Mouse (Mus musculus): ENCODE measurements around the gene Qsox2. TPM values are rescaled to one million over a fixed set of nuclear protein-coding genes. Genes with fewer than 3 reads are reported as not detected.

The Qsox2 gene
- polyA plus RNA-seq, 1 experiment from 2014 or later, result 26.1 TPM

- WGBS, result 16% methylated on average over 3 of the region's 3 CpGs
- Histone ChIP-seq H3K27ac (no peak overlapping the region), H3K27me3 (replicated peaks) (no peaks in the 10 kb centered on the region), H3K9ac (no peak overlapping the region), H3K4me1 (no peaks in the 10 kb centered on the region), H3K4me3 (replicated peaks) (no peak overlapping the region), H3K36me3 (peaks cover 49% of the 10 kb centered on the region), H3K9me3 (no peaks in the 10 kb centered on the region), H3K4me2 (no peak overlapping the region)
- no peak for ATAC-seq (ENCODE audit: insufficient read depth, low FRiP score, low read depth)
Measured at GRCm38 (mm10) chr2:26214526-26214925, 22.8 kb downstream of the Qsox2 start.

GRCm38 (mm10) chr2:26209566-26209965 lies 27.8 kb downstream of the Qsox2 start:
- Histone ChIP-seq H3K27me3 (replicated peaks) (peaks cover 35% of the 10 kb centered on the region), H3K36me3 (peaks cover 30% of the 10 kb centered on the region), H3K4me1 (0 out of 2 replicates have a peak, but pooled peaks cover 6% of the 10 kb centered on the region), H3K4me3 (replicated peaks) (no peak overlapping the region), H3K4me2 (no peak overlapping the region), H3K9ac (no peak overlapping the region), H3K9me3 (no peaks in the 10 kb centered on the region), H3K27ac (no peak overlapping the region)
- ATAC-seq (ENCODE audit: insufficient read depth, low FRiP score, low read depth), result no peak
- 83% methylated on average over 3 of the region's 3 CpGs for WGBS

GRCm38 (mm10) chr2:26208126-26208789 lies 29.1 kb downstream of the Qsox2 start, which contains the start of gene Lhx3:
Lhx3 (minus strand) TSS chr2:26208289.
- H3K36me3 ChIP-seq, result peaks cover 27% of the 10 kb centered on the region
- H3K27ac ChIP-seq, result no peak within 1 kb of the TSS
- 4% methylated on average over 19 of the region's 19 CpGs for WGBS
- no peak within 1 kb of the TSS for H3K4me2 ChIP-seq
- peak; percentile 93 for ATAC-seq (ENCODE audit: insufficient read depth, low FRiP score, low read depth)
- H3K4me3 ChIP-seq (replicated peaks), result no peak within 1 kb of the TSS
- no peaks in the 10 kb centered on the region for H3K9me3 ChIP-seq
- peaks cover 48% of the 10 kb centered on the region for H3K27me3 ChIP-seq (replicated peaks)
- H3K9ac ChIP-seq, result no peak within 1 kb of the TSS
- H3K4me1 ChIP-seq, result 0 out of 2 replicates have a peak, but pooled peaks cover 6% of the 10 kb centered on the region

- no peak overlapping the region for H3K27ac ChIP-seq
- H3K36me3 ChIP-seq, result peaks cover 26% of the 10 kb centered on the region
- WGBS, result 13% methylated on average over 9 of the region's 9 CpGs
- 0 out of 2 replicates have a peak, but pooled peaks cover 6% of the 10 kb centered on the region for H3K4me1 ChIP-seq
- no peak overlapping the region for H3K4me2 ChIP-seq
- no peak for ATAC-seq (ENCODE audit: insufficient read depth, low FRiP score, low read depth)
- peaks cover 55% of the 10 kb centered on the region for H3K27me3 ChIP-seq (replicated peaks)
- no peak overlapping the region for H3K9ac ChIP-seq
- H3K9me3 ChIP-seq, result no peaks in the 10 kb centered on the region
- no peak overlapping the region for H3K4me3 ChIP-seq (replicated peaks)
Measured at GRCm38 (mm10) chr2:26207559-26207958, 29.8 kb downstream of the Qsox2 start.

GRCm38 (mm10) chr2:26205761-26206160 lies 31.6 kb downstream of the Qsox2 start:
- 17% methylated on average over 10 of the region's 10 CpGs for WGBS
- ATAC-seq (ENCODE audit: insufficient read depth, low FRiP score, low read depth), result no peak

GRCm38 (mm10) chr2:26205126-26205525 lies 32.2 kb downstream of the Qsox2 start:
- H3K36me3 ChIP-seq, result 0 out of 2 replicates have a peak, but pooled peaks cover 2% of the 10 kb centered on the region
- no peak overlapping the region for H3K4me2 ChIP-seq
- peaks cover 79% of the 10 kb centered on the region for H3K27me3 ChIP-seq (replicated peaks)
- H3K4me3 ChIP-seq (replicated peaks), result no peak overlapping the region
- H3K27ac ChIP-seq, result no peak overlapping the region
- no peaks in the 10 kb centered on the region for H3K9me3 ChIP-seq
- no peak for ATAC-seq (ENCODE audit: insufficient read depth, low FRiP score, low read depth)
- WGBS, result 2% methylated on average over 16 of the region's 16 CpGs
- 0 out of 2 replicates have a peak, but pooled peaks cover 9% of the 10 kb centered on the region for H3K4me1 ChIP-seq
- no peak overlapping the region for H3K9ac ChIP-seq

More at GRCm38 (mm10) chr2:26205761-26206160, 31.6 kb downstream of the Qsox2 start:
- H3K36me3 ChIP-seq, result peaks cover 8% of the 10 kb centered on the region
- no peak overlapping the region for H3K27ac ChIP-seq
- no peak overlapping the region for H3K4me2 ChIP-seq
- no peak overlapping the region for H3K9ac ChIP-seq
- peaks cover 73% of the 10 kb centered on the region for H3K27me3 ChIP-seq (replicated peaks)
- no peak overlapping the region for H3K4me3 ChIP-seq (replicated peaks)
- no peaks in the 10 kb centered on the region for H3K9me3 ChIP-seq
- 0 out of 2 replicates have a peak, but pooled peaks cover 9% of the 10 kb centered on the region for H3K4me1 ChIP-seq

GRCm38 (mm10) chr2:26202849-26203475 lies 34.4 kb downstream of the Qsox2 start:
- Histone ChIP-seq H3K36me3 (no peaks in the 10 kb centered on the region), H3K4me1 (peaks cover 14% of the 10 kb centered on the region; the same call in 1 of the 2 replicates), H3K9me3 (no peaks in the 10 kb centered on the region), H3K4me2 (no peak overlapping the region), H3K27ac (no peak overlapping the region), H3K4me3 (replicated peaks) (no peak overlapping the region), H3K9ac (no peak overlapping the region), H3K27me3 (replicated peaks) (peaks cover 100% of the 10 kb centered on the region)
- no peak for ATAC-seq (ENCODE audit: insufficient read depth, low FRiP score, low read depth)
- 2% methylated on average over 36 of the region's 36 CpGs for WGBS

- Histone ChIP-seq H3K4me3 (replicated peaks) (no peak overlapping the region), H3K4me2 (0 out of 2 replicates have a peak overlapping the region, but pooled peaks have one; percentile 9), H3K36me3 (no peaks in the 10 kb centered on the region), H3K27me3 (replicated peaks) (peaks cover 100% of the 10 kb centered on the region), H3K9ac (no peak overlapping the region), H3K27ac (no peak overlapping the region), H3K4me1 (peaks cover 14% of the 10 kb centered on the region; the same call in 1 of the 2 replicates), H3K9me3 (no peaks in the 10 kb centered on the region)
- ATAC-seq (ENCODE audit: insufficient read depth, low FRiP score, low read depth), result no peak
- WGBS, result under 1% methylated on average over 77 of the region's 77 CpGs
Measured at GRCm38 (mm10) chr2:26201926-26202848, 35.1 kb downstream of the Qsox2 start.

GRCm38 (mm10) chr2:26198488-26198887 lies 38.8 kb downstream of the Qsox2 start:
- no peak overlapping the region for H3K4me3 ChIP-seq (replicated peaks)
- no peaks in the 10 kb centered on the region for H3K36me3 ChIP-seq
- peaks cover 92% of the 10 kb centered on the region for H3K27me3 ChIP-seq (replicated peaks)
- no peaks in the 10 kb centered on the region for H3K9me3 ChIP-seq
- ATAC-seq (ENCODE audit: insufficient read depth, low FRiP score, low read depth), result no peak
- under 1% methylated on average over 10 of the region's 10 CpGs for WGBS
- no peak overlapping the region for H3K4me2 ChIP-seq
- H3K9ac ChIP-seq, result no peak overlapping the region
- H3K4me1 ChIP-seq, result peaks cover 8% of the 10 kb centered on the region; the same call in 1 of the 2 replicates
- no peak overlapping the region for H3K27ac ChIP-seq

GRCm38 (mm10) chr2:26194552-26195339 lies 42.6 kb downstream of the Qsox2 start:
- Histone ChIP-seq H3K4me1 (peaks cover 6% of the 10 kb centered on the region; the same call in 1 of the 2 replicates), H3K36me3 (no peaks in the 10 kb centered on the region), H3K9me3 (no peaks in the 10 kb centered on the region), H3K9ac (no peak overlapping the region), H3K27me3 (replicated peaks) (peaks cover 66% of the 10 kb centered on the region), H3K4me2 (no peak overlapping the region), H3K27ac (no peak overlapping the region), H3K4me3 (replicated peaks) (no peak overlapping the region)
- 36% methylated on average over 7 of the region's 7 CpGs for WGBS
- ATAC-seq (ENCODE audit: insufficient read depth, low FRiP score, low read depth), result no peak

GRCm38 (mm10) chr2:26188517-26188916 lies 48.8 kb downstream of the Qsox2 start:
- H3K4me2 ChIP-seq, result no peak overlapping the region
- H3K4me3 ChIP-seq (replicated peaks), result no peak overlapping the region
- H3K27ac ChIP-seq, result no peak overlapping the region
- no peaks in the 10 kb centered on the region for H3K9me3 ChIP-seq
- 72% methylated on average over 5 of the region's 5 CpGs for WGBS
- peaks cover 12% of the 10 kb centered on the region for H3K27me3 ChIP-seq (replicated peaks)
- peak; percentile 74 for ATAC-seq (ENCODE audit: insufficient read depth, low FRiP score, low read depth)
- no peaks in the 10 kb centered on the region for H3K4me1 ChIP-seq
- no peak overlapping the region for H3K9ac ChIP-seq
- no peaks in the 10 kb centered on the region for H3K36me3 ChIP-seq
